Mouse (Mus musculus): Measurements from ENCODE around the gene Otop3. TPM values are rescaled to one million over a fixed set of nuclear protein-coding genes. Genes with fewer than 3 reads are reported as not detected.

Otop3 gene
- polyA plus RNA-seq (2012; rRNA removed), result 0.06 TPM in 1 of 2 replicates, not detected in the other

- H3K27ac ChIP-seq (ENCODE audit: insufficient read depth, low read length), result no peak within 1 kb of the TSS
- H3K4me3 ChIP-seq (ENCODE audit: insufficient read depth, low read length), result no peak within 1 kb of the TSS
- no peaks in the 10 kb centered on the region for H3K4me1 ChIP-seq (ENCODE audit: control insufficient read depth, insufficient read depth, low read length)
- no peak for TF ChIP-seq CTCF (IDR thresholded peaks at IDR 0.05; ENCODE audit: extremely low read depth, insufficient read depth, low read length)
- no peak for TF ChIP-seq POLR2A (IDR thresholded peaks at IDR 0.05; ENCODE audit: extremely low read depth, insufficient read depth, low read length)
Observed at GRCm38 (mm10) chr11:115334531-115334930, at the start of gene Otop3. Gene Otop3, plus strand, starts transcription at chr11:115334731.

- no peak overlapping the region for H3K27ac ChIP-seq (ENCODE audit: insufficient read depth, low read length)
- no peak overlapping the region for H3K4me3 ChIP-seq (ENCODE audit: insufficient read depth, low read length)
- 0 out of 2 replicates have a peak, but pooled peaks cover 3% of the 10 kb centered on the region for H3K4me1 ChIP-seq (ENCODE audit: control insufficient read depth, insufficient read depth, low read length)
- TF ChIP-seq POLR2A (IDR thresholded peaks at IDR 0.05; ENCODE audit: extremely low read depth, insufficient read depth, low read length) (no peak), CTCF (IDR thresholded peaks at IDR 0.05; ENCODE audit: extremely low read depth, insufficient read depth, low read length) (no peak)
Observed at GRCm38 (mm10) chr11:115285282-115285681, 49.2 kb upstream of the Otop3 start.

GRCm38 (mm10) chr11:115286201-115286993, 48.1 kb upstream of the Otop3 start:
- Histone ChIP-seq H3K27ac (ENCODE audit: insufficient read depth, low read length) (0 out of 2 replicates have a peak overlapping the region, but pooled peaks have one; percentile 17), H3K4me1 (ENCODE audit: control insufficient read depth, insufficient read depth, low read length) (0 out of 2 replicates have a peak, but pooled peaks cover 3% of the 10 kb centered on the region), H3K4me3 (ENCODE audit: insufficient read depth, low read length) (no peak overlapping the region)
- TF ChIP-seq POLR2A (IDR thresholded peaks at IDR 0.05; ENCODE audit: extremely low read depth, insufficient read depth, low read length) (no peak), CTCF (IDR thresholded peaks at IDR 0.05; ENCODE audit: extremely low read depth, insufficient read depth, low read length) (no peak)

GRCm38 (mm10) chr11:115287386-115287785, 47.1 kb upstream of the Otop3 start:
- Histone ChIP-seq H3K27ac (ENCODE audit: insufficient read depth, low read length) (no peak overlapping the region), H3K4me3 (ENCODE audit: insufficient read depth, low read length) (no peak overlapping the region), H3K4me1 (ENCODE audit: control insufficient read depth, insufficient read depth, low read length) (0 out of 2 replicates have a peak, but pooled peaks cover 3% of the 10 kb centered on the region)
- TF ChIP-seq POLR2A (IDR thresholded peaks at IDR 0.05; ENCODE audit: extremely low read depth, insufficient read depth, low read length) (no peak), CTCF (IDR thresholded peaks at IDR 0.05; ENCODE audit: extremely low read depth, insufficient read depth, low read length) (no peak)

GRCm38 (mm10) chr11:115288305-115288704, 46.2 kb upstream of the Otop3 start:
- Histone ChIP-seq H3K4me3 (ENCODE audit: insufficient read depth, low read length) (no peak overlapping the region), H3K27ac (ENCODE audit: insufficient read depth, low read length) (no peak overlapping the region), H3K4me1 (ENCODE audit: control insufficient read depth, insufficient read depth, low read length) (0 out of 2 replicates have a peak, but pooled peaks cover 3% of the 10 kb centered on the region)
- TF ChIP-seq POLR2A (IDR thresholded peaks at IDR 0.05; ENCODE audit: extremely low read depth, insufficient read depth, low read length) (no peak), CTCF (IDR thresholded peaks at IDR 0.05; ENCODE audit: extremely low read depth, insufficient read depth, low read length) (no peak)

- H3K4me3 ChIP-seq (ENCODE audit: insufficient read depth, low read length), result no peak overlapping the region
- H3K27ac ChIP-seq (ENCODE audit: insufficient read depth, low read length), result no peak overlapping the region
Observed at GRCm38 (mm10) chr11:115289885-115290284, 44.6 kb upstream of the Otop3 start.

GRCm38 (mm10) chr11:115290314-115290713, 44.2 kb upstream of the Otop3 start:
- Histone ChIP-seq H3K4me3 (ENCODE audit: insufficient read depth, low read length) (no peak overlapping the region), H3K4me1 (ENCODE audit: control insufficient read depth, insufficient read depth, low read length) (0 out of 2 replicates have a peak, but pooled peaks cover 3% of the 10 kb centered on the region), H3K27ac (ENCODE audit: insufficient read depth, low read length) (no peak overlapping the region)
- TF ChIP-seq POLR2A (IDR thresholded peaks at IDR 0.05; ENCODE audit: extremely low read depth, insufficient read depth, low read length) (no peak), CTCF (IDR thresholded peaks at IDR 0.05; ENCODE audit: extremely low read depth, insufficient read depth, low read length) (no peak)

More at GRCm38 (mm10) chr11:115289885-115290284, 44.6 kb upstream of the Otop3 start:
- 0 out of 2 replicates have a peak, but pooled peaks cover 3% of the 10 kb centered on the region for H3K4me1 ChIP-seq (ENCODE audit: control insufficient read depth, insufficient read depth, low read length)
- TF ChIP-seq CTCF (IDR thresholded peaks at IDR 0.05; ENCODE audit: extremely low read depth, insufficient read depth, low read length) (no peak), POLR2A (IDR thresholded peaks at IDR 0.05; ENCODE audit: extremely low read depth, insufficient read depth, low read length) (no peak)

- Histone ChIP-seq H3K4me1 (ENCODE audit: control insufficient read depth, insufficient read depth, low read length) (0 out of 2 replicates have a peak, but pooled peaks cover 3% of the 10 kb centered on the region), H3K27ac (ENCODE audit: insufficient read depth, low read length) (no peak overlapping the region), H3K4me3 (ENCODE audit: insufficient read depth, low read length) (no peak overlapping the region)
- TF ChIP-seq POLR2A (IDR thresholded peaks at IDR 0.05; ENCODE audit: extremely low read depth, insufficient read depth, low read length) (no peak), CTCF (IDR thresholded peaks at IDR 0.05; ENCODE audit: extremely low read depth, insufficient read depth, low read length) (no peak)
Observed at GRCm38 (mm10) chr11:115290919-115291318, 43.6 kb upstream of the Otop3 start.

GRCm38 (mm10) chr11:115291503-115291902, 43.0 kb upstream of the Otop3 start:
- H3K27ac ChIP-seq (ENCODE audit: insufficient read depth, low read length), result no peak overlapping the region
- H3K4me3 ChIP-seq (ENCODE audit: insufficient read depth, low read length), result no peak overlapping the region
- 0 out of 2 replicates have a peak, but pooled peaks cover 2% of the 10 kb centered on the region for H3K4me1 ChIP-seq (ENCODE audit: control insufficient read depth, insufficient read depth, low read length)
- no peak for TF ChIP-seq POLR2A (IDR thresholded peaks at IDR 0.05; ENCODE audit: extremely low read depth, insufficient read depth, low read length)
- no peak for TF ChIP-seq CTCF (IDR thresholded peaks at IDR 0.05; ENCODE audit: extremely low read depth, insufficient read depth, low read length)
